Mouse (Mus musculus): ENCODE data around the gene Nptx1.

Nptx1 gene

GRCm38 (mm10) chr11:119557940-119558869 lies 10.7 kb upstream of the Nptx1 start:
- TF ChIP-seq GATA4 (IDR thresholded peaks at IDR 0.05; ENCODE audit: insufficient replicate concordance, low read length) = no peak

- TF ChIP-seq GATA4 (IDR thresholded peaks at IDR 0.05; ENCODE audit: insufficient replicate concordance, low read length) = no peak
Observed at GRCm38 (mm10) chr11:119555170-119555569, 7.6 kb upstream of the Nptx1 start.

DNA sequence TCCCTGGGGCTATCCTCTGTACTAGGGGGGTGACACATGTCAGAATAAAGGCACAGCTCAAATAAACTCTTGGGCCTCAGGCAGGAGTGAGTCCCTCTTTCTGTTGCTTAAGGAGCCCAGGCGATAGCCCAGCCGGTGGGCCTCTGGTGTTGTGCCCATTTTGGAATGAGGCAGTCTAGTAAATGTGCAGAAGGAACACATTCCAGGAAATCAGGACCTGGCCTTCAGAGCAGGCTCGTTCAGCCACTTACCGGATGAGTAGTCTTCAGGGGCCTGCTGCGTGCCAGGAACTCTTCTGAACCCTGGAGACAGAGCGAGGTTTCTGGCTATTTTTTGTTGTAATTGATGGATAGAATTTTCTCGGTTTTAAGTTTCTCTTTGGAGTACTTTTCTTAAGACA lies 7.2 kb upstream of the Nptx1 start:
- TF ChIP-seq GATA4 (IDR thresholded peaks at IDR 0.05; ENCODE audit: insufficient replicate concordance, low read length) = no peak

GRCm38 (mm10) chr11:119552902-119553802 lies 5.6 kb upstream of the Nptx1 start:
- TF ChIP-seq GATA4 (IDR thresholded peaks at IDR 0.05; ENCODE audit: insufficient replicate concordance, low read length) = no peak

DNA sequence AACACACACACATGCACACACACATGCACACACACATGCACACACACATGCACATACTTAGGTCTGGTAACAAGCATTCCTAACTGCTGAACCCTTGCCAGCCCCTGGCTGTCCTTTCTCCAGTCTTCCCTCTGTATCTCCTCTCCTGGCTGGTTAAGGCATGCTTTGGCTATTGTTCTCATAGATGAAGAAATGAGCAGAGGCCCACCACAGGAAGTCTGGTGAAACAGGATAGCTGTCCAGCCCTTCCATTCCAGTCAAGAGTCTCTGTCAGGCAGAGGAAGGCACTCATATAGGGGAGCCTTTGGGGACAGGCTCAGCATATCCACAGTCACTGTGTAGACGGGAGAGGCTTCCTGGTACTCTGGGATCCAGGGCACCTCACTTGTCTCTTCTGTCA lies 4.7 kb upstream of the Nptx1 start:
- no peak for TF ChIP-seq GATA4 (IDR thresholded peaks at IDR 0.05; ENCODE audit: insufficient replicate concordance, low read length)

- TF ChIP-seq GATA4 (IDR thresholded peaks at IDR 0.05; ENCODE audit: insufficient replicate concordance, low read length) = no peak
Observed at GRCm38 (mm10) chr11:119551468-119551867, 3.9 kb upstream of the Nptx1 start.

DNA sequence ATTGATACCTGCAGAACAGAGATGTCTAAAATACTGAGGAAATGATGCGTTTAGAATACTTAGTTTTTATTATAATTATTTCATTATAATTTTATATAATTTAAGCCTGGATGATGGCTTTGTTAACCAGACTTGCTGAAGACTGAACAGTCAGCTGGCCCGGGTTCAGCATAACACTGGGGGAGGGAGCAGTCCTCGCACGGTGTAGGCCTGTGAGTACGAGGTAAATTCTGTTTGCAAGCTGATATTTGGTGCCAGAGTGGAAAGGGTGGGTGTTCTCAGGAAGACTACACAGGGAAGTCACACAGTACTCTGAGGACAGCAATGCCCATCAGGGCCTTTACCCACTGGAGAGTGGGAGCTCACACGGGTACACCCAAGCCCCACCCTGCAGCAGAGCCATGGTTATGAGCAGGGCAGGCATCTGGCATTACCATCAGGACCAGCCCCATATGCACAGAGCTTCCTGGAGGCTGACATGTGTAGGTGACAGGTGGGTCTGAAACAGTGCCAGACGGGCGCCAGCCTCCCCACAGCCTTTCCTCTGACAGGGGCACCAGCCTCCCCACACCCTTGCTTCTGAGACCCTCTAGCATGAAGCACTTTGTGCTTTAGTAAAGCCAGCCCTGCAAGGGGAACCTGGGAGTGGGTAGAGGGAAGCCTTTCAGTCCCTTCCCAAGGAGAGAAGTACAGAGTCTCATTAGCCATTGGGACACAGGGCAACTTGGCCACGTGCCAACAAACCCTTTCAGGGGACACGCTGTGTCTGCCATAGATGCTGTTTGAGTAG lies 3.2 kb upstream of the Nptx1 start:
- TF ChIP-seq GATA4 (IDR thresholded peaks at IDR 0.05; ENCODE audit: insufficient replicate concordance, low read length) = no peak

- TF ChIP-seq GATA4 (IDR thresholded peaks at IDR 0.05; ENCODE audit: insufficient replicate concordance, low read length) = no peak
Observed at GRCm38 (mm10) chr11:119549371-119549811, 1.8 kb upstream of the Nptx1 start.

- no peak for TF ChIP-seq GATA4 (IDR thresholded peaks at IDR 0.05; ENCODE audit: insufficient replicate concordance, low read length)
Observed at GRCm38 (mm10) chr11:119548741-119549370, 1.3 kb upstream of the Nptx1 start.

DNA sequence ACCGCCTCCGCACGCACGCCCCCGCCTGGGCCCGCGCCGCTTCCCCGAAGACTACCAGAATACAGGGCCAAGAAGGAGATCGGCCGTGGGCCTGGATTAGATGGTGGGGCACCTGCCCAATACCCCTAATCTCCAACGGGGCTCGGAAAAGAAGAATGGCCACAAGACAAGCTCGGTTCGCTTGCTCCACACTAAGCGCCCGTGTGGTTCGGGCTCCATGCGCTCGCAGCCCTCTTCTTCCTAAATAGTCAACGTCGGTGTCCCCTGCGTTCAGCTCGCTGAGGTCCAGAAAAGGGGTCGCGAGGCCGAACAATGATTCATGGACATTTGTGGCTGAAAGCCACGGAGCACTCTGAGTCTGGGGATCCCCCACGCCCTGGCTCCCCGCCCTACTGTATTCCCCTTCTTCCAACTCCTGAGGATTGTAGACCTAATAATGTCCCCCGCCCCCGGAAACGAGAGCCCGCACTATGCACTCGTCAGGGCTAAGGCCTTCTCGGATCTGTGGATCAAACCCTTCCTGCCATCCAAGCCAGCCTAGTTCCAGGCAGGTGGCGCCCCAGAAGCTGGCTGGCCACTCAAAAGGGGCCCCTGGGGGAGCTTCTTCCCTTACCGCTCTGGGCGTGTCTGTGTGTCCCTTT lies 518 bp upstream of the Nptx1 start:
- TF ChIP-seq GATA4 (IDR thresholded peaks at IDR 0.05; ENCODE audit: insufficient replicate concordance, low read length) = no peak

DNA sequence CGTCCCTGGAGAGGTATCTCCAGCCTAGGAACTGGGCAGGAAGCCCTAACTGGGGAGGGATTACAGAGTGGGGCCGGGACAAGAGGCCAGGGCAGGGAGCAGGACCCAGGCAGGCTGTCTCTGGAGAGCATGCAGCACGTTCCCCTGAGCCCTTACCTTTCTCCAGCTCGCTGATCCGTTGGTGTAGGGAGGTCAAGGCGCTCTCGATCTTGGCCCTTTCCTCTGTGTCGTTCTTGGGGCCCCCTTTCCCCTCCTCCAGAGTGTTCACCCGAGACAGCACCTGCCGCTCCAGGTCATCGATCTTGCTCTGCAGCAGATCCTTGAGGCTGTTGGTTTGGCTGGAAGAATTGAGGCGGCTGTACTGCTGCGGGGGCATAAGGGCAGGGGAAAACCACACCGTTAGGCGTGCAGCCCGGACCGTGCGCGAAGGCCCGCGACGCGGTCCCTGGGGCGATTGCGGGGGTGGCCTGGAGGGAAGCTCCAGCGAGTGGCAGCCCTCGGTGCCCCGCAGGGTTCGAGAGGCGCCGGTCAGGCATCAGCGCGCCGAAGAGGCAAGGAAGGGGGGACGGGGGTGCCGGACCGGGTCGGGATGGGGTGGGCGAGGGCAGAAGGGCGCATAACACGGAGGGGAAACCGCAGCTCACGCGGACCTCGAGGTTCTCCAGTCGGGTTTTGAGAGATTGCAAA lies 914 bp downstream of the Nptx1 start:
- no peak for TF ChIP-seq GATA4 (IDR thresholded peaks at IDR 0.05; ENCODE audit: insufficient replicate concordance, low read length)

DNA sequence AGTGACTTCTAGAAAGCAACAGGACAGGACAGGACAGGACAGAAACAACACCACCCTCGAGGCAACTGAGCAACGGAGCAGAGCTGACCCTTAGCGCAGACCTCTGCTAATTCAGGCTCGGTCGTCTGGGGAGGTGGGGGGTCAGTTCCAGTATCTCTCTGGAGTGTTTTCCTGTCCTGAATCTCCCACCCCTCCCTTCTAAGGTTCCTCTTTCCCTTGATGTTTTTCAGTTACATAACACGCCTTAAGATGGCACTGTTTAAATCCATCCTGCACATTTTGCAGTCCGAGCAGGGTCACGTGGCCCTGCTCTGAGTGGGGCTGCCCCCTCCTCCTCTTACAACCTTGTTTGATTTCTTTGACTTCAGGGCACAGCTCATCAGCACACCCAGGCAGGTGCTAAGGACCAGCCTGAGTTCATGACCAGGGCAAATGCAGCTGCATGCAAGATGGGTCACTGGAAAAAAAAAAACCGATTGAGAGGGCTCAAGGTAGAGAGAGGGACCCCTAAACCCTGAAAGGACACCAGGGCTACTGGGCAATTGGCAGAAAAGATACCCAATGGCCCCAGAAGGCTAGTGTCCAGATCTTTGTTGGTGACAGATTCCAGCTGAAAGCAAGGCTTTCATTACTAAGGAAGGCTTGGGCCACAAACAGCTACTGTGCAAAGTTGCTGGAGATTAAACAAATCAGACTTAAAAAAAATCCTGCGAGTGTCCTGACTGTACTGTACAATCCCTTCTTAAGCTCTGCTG lies 1.6 kb downstream of the Nptx1 start:
- no peak for TF ChIP-seq GATA4 (IDR thresholded peaks at IDR 0.05; ENCODE audit: insufficient replicate concordance, low read length)

- no peak for TF ChIP-seq GATA4 (IDR thresholded peaks at IDR 0.05; ENCODE audit: insufficient replicate concordance, low read length)
Observed at GRCm38 (mm10) chr11:119545281-119545680, 2.3 kb downstream of the Nptx1 start.
